Mouse (Mus musculus) brain, embryonic 14.5 days (tissue): ENCODE measurements at regions not wholly inside any gene's neighbourhood (a gene's known extent, or its start where the extent isn't known, plus 50 kb on each side); places are given as distances from the start of the nearest gene placed in this dataset.

Experiments used
- CTCF ChIP-seq: fragments of 200-500 bp; IDR thresholded peaks from 2 replicates; pipeline ENCODE4 v1.5.1; 2012; ENCODE audit warnings: inconsistent platforms, mild to moderate bottlenecking, moderate library complexity, borderline replicate concordance; ENCODE audit not compliant: insufficient read depth, insufficient read length; ENCODE audit errors: extremely low read depth
- POLR2A ChIP-seq: fragments of 200-500 bp; IDR thresholded peaks from 2 replicates; pipeline ENCODE4 v1.6.1; 2012; ENCODE audit warnings: mild to moderate bottlenecking, inconsistent platforms, borderline replicate concordance; ENCODE audit not compliant: poor library complexity, insufficient read depth, insufficient read length, severe bottlenecking; ENCODE audit errors: extremely low read depth

- TF ChIP-seq CTCF (no peak), POLR2A (no peak)
Measured at GRCm38 (mm10) chr1:78004376-78004775, 192.6 kb downstream of the Pax3 start.
